Mouse (Mus musculus) spleen, adult 10 weeks (tissue): ENCODE data around the gene Klhl41. TPM values are rescaled to one million over a fixed set of nuclear protein-coding genes. Genes with fewer than 3 reads are reported as not detected.

Experiments used
- polyA plus RNA-seq: library from polyadenylated mRNA; stranded (reverse); fragments of 350-450 nt; fragmentation: Illumina TruSeq; extraction: RNeasy Lipid Tissue Mini Kit (QIAGEN cat#74804); gene quantifications from one replicate; pipeline ENCODE4 v1.2.3, GENCODE M21; 2015; ENCODE audit warnings: low replicate concordance; ENCODE audit not compliant: insufficient read depth

Gene Klhl41
- polyA plus RNA-seq, result 0.15 TPM

GRCm38 (mm10) chr2:69669853-69670252 lies at the start of gene Klhl41:
TSS of gene Klhl41 (plus strand) at chr2:69670120.

DNA sequence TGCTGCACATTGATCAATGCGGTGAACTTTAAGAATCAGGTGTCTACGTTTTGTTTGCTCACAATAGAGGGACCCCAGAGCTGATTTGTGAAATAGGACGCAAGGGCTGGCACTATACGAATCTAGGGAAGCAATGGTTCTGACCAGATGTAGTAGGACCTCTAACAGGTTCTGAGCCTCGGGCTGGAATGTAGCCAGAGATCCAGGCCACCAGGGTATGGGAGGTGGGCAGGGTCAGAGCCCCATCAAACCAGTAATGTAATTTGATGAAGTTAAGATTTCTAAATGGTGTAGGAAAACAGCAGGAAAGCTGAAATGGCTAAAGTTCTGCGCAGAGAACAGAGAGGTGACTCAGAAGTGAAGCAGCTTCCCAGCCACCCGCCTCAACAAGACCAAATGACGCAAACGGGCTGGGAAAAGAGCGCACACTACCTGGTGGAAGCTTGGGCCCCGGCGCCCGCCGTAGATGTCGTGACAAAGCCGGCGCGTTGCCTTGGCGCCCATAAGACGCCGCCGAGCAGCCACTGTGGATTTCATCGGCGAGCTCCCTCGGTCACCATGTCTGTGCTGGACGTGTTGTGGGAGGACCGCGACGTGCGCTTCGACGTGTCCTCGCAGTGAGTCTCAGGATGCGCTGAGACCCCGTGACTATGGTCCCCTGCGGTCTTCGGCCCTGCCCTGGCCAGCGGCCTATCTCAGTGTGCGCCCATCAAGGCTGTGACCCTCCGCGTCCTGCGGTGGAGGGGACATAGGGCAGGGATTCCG lies 23.0 kb upstream of the Klhl41 start, which contains the start of gene Bbs5:
Gene Bbs5 (plus strand): TSS at position 446 of the 765 bp plus-strand sequence.

GRCm38 (mm10) chr2:69712981-69713625 lies 43.2 kb downstream of the Klhl41 start, which contains the start of gene Fastkd1:
TSS of gene Fastkd1 (minus strand) at chr2:69713516.

DNA sequence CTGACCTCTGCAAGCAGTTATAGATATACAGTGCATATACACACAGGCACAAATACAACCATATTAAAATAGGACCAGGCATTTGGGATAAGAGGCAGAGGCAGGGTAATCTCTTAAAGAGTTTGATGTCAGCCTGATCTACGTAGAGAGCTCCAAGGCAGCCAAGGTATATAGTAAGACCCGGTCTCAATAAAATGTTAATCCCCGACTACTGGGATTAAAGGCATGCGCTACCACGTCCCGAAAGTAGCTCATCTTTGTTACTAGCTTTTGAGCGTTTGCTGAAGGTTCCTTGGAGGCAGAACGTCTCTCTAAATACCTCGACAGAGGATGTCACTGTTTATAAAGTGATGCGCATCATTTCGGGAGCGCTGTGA lies 52.3 kb downstream of the Klhl41 start, which contains the start of gene Ppig:
Gene Ppig (plus strand): TSS at position 273 of the 377 bp plus-strand sequence.

Other genes with a start within 250 kb of the Klhl41 start
- 0.10 TPM for gene Lrp2, start 84.1 kb upstream of the Klhl41 start, polyA plus RNA-seq
- 5.7 TPM for gene Bbs5, start 22.9 kb upstream of the Klhl41 start, polyA plus RNA-seq
- gene Fastkd1, start 43.4 kb downstream of the Klhl41 start, polyA plus RNA-seq, result 20.8 TPM
- 115 TPM for gene Ppig, start 52.4 kb downstream of the Klhl41 start, polyA plus RNA-seq
- 3.5 TPM for gene Ccdc173, start 119.5 kb downstream of the Klhl41 start, polyA plus RNA-seq
- 27.2 TPM for gene Phospho2, start 119.5 kb downstream of the Klhl41 start, polyA plus RNA-seq
- gene Klhl23, start 151.8 kb downstream of the Klhl41 start, polyA plus RNA-seq, result 9.3 TPM
- gene Ssb, start 191.4 kb downstream of the Klhl41 start, polyA plus RNA-seq, result 361 TPM
- 37.1 TPM for gene Mettl5, start 215.5 kb downstream of the Klhl41 start, polyA plus RNA-seq
- gene Ubr3, start 227.1 kb downstream of the Klhl41 start, polyA plus RNA-seq, result 42.8 TPM